Mouse (Mus musculus): ENCODE results near the gene Ttyh1.
A peak's percentile ranks its signal among the peaks of the same experiment; 100 is the strongest.

Gene Ttyh1

DNA sequence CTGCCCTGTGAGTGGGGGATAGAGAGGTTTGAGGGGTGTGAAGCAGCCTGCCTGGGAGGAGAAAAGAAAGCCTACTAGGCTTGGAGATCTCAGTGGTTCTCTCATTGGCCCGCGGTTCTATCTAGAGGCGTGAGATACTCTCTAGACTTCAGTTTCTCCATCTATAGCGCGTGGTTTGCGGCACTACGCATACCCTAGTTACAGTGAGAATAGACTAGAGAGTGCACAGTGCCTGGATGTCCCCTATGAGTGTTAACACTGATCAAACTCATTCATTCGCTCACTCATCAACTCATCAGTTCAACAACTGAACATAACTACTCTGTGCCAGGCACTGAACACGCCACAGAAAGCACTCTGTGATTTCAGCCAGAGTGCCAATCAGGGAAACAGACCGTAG, 3.6 kb downstream of the Ttyh1 start:
- no peak for DNase-seq (ENCODE audit: low spot score)

DNA sequence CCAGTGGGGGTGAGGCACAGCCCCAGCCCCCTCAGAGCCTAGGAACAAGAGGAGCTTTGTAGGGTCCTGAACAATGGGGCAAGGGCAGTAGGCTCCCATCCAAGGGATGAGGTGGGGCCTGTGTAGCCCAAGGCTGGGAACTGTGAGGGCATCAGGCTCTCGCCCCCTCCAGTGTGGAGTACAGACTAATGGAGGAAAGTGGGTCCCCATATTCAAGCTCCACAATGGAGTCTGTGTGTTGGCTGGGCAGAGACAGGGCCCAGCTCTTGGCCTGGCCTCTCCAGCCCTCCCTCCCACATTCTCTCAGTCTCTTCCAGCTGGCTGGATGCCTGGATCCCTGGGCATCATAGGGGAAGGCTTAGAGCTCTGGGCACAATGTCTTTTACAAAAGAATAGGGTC, 4.5 kb downstream of the Ttyh1 start:
- DNase-seq (ENCODE audit: low spot score) = no peak

DNA sequence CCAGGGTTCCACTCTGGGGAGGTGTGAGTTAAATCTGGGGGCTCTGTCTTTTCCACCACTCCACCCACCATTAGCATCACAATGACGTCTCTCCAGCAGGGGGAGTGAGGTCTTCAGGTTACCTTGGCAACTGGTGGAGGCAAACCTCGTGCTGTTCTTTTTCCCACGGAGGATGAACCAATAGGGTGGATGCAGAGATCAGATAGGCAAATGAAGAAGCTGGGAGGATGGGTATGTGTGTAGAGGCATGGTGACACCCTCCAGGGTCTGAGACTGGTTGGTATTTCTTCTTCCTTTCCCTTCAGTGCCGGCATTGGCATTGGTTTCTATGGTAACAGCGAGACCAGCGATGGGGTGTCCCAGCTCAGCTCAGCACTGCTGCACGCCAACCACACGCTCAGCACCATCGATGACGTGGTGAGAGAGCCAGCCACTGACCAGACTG, 5.1 kb downstream of the Ttyh1 start:
- peak; percentile 20 for DNase-seq (ENCODE audit: low spot score)

DNA sequence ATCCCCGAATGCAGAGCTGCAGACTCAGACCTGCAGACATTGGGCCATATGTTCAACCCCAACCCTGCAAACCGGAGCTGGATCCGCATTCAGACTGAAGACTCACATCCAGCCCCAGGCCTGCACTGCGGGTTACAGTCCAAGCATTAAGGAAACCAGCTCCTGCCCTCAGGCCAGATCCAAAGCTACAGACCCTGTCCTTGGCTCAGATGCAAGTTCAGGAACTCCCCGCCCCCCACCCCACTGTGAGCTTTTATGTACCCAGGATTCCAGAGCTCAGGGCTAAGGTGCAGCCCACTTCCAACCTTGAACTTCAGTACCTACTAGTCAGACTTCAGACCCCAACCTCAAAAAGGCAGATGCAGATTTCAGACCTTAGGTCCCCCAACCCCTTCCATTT, 5.6 kb downstream of the Ttyh1 start:
- DNase-seq (ENCODE audit: low spot score) = no peak

DNA sequence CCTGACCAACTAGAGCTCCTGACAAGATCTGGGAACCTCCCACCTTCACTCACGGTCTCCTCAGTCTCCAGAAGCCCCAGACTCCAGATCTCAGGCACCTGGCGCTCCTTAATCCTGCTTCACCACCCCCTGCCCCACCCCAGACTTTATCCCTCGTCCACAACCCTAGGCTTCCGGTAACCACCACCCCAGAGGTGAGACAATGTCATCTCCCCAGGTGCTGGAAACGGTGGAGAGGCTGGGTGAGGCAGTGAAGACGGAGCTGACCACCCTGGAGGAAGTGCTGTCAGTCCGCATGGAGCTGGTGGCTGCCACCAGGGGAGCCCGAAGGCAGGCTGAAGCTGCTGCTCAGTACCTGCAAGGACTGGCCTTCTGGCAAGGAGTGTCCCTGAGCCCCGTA, 6.1 kb downstream of the Ttyh1 start:
- DNase-seq (ENCODE audit: low spot score) = no peak

DNA sequence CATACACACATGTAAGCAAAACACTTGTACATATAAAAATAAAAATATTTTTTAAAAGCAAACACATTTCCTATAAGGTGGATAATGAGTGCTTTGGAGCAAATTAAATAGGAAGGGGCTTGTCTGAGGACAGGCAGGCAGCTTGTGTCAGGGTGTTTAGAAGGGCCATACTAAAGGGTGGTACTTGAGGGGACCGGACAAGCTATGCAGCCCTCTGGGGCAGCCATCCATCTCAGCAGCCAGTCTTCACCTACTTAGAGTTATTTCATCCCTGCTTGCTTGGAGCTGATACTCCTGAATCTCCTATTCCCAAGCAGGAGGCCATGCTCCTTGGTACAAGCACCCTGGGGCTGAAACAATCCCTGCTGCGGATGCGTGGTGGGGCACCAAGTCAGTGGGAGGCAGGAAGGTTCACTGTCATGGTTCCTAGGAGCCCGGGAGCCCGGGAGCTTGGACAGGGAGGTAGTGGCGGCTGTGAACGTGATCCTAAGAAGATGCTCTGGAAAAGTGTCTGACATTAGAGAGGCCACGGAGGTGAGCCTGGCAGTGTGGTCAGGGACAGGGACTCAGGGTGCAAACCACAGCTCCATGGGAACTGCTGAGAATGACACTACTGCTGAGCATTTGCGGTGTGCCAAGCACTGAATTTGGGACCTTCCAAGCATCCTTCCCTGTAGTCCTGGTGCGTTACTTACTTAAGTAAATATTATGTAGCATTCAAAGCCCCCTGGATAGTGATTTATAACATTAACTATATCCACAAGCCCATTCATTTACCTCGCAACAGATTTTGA, 8.0 kb downstream of the Ttyh1 start:
- no peak for DNase-seq (ENCODE audit: low spot score)

DNA sequence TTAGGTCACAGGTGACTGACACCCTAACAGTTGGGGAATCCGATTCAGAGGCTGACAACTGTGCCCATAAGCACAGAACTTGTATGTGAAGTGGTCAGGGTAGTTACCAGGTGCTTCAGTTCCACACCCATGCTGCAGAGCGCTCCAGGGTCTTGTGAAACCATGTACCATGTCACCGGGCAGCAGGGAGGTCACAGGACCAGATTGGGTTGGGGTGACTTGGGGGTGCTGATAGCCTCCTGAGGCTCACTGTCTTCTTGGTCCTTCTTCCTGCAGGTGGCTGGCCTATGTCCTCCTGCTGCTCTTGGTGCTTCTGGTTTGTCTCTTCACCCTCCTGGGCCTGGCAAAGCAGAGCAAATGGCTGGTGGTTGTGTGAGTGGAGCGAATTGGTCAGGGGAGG, 8.7 kb downstream of the Ttyh1 start:
- DNase-seq (ENCODE audit: low spot score) = no peak

DNA sequence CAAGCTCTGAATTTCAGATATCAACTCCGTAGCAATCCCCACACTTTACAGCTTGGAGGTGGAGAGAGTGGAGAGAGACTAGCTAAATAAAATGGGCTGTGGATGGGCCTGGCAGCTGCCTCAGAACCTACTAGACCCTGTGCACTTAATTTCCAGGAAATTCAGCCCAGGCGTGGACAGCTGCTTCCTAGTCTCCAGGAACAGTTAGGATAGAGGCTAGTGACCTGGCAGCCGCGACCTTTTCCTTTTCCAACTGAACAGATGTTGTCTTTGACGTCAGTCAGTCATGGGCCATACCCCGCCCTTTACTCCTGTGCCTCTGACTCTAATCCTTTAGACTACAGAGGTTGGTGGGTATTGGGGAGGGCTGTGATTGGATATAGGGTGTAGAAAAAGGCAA, 9.7 kb downstream of the Ttyh1 start:
- no peak for DNase-seq (ENCODE audit: low spot score)

DNA sequence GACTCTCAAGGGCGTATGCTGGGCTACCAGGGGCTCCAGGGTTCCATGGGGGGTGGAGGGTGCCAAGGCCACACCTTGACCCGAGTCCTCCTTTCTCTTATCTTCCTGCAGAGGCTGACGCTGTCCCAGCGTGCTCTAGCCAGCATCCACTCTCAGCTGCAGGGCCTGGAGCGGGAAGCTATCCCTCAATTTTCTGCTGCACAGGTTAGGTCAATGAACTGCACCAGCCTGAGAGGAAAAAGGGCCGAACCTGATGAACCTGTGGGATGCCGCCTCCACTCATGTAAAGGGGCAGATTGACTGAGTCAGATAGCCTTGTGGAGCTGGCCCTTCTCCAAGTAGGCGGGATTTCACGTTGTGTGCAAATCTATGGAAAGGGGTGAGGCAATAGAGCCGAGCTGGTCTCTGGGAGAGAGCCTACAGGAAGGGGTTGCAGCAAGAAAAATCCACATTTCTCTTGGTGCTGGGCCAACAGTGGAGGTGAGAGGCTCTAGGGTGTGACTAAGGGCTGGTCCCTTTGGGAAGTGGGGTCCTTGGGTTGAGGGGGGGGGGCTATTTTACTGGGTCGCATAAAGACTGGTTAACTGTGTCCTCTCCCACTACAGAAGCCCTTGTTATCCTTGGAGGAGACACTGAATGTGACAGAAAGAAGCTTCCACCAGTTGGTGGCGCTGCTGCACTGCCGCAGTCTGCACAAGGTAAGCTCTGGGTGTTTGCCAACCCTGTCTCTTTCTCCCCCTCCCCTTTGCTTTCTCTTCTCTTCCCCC, 11.7 kb downstream of the Ttyh1 start:
- DNase-seq (ENCODE audit: low spot score) = peak; percentile 63

DNA sequence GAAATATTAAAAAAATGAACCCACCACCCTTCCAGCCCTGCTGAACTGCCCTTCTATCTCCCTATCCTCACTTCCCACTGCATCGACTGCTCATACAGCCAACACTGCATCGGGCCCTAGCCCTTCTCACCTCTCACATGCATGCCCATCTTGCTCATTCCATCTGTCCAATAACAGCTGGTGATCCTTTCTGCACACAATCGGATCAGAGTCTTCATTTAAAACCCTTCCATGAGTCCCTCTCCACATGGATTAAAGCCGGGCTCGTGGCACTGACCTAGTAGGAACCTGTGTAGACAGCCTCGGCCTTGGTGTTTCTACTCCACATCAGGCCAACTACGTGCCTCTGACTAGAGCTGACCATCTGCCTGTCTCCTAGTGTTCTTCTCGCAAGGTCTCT, 12.8 kb downstream of the Ttyh1 start:
- no peak for DNase-seq (ENCODE audit: low spot score)

DNA sequence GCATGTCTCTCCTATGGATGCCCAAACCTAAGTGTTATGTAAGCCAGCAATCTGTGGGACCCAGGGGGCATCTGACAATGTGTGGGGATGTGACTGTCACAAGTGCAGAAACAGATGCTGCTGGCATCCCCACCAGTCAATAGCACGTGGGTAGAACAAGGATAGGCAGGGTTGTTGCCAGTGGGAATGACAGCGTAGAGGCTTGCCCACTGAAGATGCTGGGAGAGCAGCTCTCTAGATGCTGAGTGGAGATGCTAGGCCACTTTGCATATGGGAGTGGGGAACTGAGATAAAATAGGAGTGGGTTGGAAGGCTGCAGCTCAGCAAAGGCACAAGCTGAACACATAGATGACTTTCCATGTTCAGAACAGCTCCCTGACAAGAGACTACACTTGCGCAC, 13.4 kb downstream of the Ttyh1 start:
- no peak for DNase-seq (ENCODE audit: low spot score)

DNA sequence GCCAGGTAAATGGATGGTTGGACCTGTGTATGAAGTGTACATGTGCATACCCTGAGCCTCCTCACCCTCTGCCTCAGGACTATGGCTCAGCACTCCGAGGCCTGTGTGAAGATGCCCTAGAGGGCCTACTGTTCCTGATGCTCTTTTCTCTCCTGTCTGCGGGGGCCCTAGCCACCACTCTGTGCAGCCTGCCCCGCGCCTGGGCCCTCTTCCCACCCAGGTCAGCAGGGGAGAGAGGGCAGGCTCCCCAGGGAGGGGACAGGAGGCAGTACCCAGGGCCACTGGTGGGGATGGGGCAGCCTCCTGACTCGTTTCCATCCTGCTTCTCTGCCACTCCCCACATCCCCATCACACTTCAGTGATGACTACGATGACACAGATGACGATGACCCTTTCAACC, 13.8 kb downstream of the Ttyh1 start:
- DNase-seq (ENCODE audit: low spot score) = no peak

DNA sequence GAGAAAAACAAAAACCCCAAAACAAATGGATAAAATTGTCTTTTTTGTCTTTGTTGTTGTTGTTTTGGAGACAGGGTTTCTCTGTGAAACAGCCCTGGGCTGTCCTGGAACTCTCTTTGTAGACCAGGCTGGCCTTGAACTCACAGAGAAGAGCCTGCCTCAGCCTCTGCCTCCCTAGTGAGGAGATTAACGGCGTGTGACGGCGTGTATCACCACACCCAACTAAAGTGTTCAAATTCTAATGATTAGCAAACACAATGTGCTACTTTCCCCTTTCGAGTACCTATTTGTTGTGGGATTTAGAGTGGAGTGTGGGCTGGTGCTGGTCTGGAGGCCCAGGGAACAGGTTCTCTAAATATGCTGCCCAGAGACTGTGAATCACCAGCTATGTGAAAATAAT, 15.7 kb downstream of the Ttyh1 start:
- DNase-seq (ENCODE audit: low spot score) = no peak

DNA sequence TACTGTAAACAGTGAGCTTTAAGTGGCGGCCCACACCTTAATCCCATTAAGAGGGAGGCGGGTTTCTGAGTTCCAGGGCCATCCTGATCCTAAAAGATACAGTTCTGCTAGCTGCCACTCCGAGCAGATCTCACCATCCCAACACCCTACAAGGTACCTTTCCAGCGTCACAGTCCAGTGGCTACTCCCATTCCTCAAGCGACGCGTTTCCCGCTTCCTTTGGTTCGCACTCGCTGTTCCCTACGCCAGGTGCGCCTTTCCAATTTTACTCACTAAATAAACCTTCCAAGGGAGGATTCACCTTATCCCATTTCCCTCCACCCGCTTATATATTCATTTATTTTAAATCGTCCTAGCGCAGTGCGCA, 17.2 kb downstream of the Ttyh1 start:
- no peak for DNase-seq (ENCODE audit: low spot score)

DNA sequence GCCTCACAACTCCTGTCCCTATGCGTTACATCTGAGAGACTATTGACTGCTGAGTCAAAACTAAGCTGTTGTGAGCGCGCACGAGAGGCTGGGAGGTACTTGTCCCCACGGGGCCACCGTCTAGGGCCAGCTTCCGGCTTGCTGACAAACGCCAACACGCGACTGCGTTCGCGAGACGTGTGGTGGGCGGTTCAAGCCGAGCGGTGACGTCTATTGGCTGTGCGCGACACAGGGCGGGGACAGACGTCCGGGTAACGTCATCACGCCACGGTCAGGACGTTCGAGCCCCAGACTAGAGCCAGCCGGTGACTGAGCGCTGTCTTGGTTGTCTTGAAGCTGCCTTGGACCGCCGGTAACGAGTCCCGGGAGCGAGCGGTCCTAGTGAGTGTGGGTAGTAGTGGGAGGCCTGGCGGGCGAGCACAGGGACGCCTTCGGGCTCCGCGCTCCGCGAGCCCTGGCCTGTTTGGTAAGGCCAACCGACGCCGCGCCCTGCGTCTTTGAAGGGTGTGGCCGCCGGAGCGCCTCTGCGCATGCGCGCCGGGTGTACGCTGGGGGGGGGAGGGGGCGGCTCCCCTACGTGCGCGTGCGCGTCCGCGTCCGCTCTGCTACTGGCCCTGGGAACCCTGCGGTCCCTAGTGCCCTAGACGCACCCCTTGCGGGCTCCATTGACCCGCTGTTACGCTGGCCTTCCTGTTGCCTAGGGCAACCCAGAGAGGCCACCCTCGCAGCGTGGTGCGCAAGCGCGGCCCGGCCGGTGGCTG, 17.7 kb downstream of the Ttyh1 start, which contains the start of gene Leng8:
TSS of gene Leng8 (plus strand) at position 269 of the 761 bp plus-strand sequence.
- peak; percentile 98 for DNase-seq (ENCODE audit: low spot score)

DNA sequence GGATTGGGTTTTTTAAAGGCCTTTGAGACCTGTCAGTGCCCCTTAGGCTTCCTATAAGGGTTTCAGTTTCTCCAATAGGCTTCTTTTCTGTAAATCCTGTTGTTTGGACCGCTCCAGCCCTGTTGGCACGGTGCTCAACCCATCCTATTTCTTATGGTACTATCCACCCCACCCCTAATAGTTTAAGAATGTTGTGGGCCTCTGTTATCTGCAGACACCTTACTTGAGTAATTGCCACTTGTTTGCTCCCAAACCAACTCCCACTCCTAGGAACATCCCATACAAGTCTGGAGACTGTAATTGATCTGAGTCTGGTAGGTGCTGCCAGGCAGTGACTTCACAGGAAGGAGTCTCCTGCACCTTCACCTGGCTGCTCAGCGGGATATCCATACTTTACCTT, 18.5 kb downstream of the Ttyh1 start:
- no peak for DNase-seq (ENCODE audit: low spot score)

DNA sequence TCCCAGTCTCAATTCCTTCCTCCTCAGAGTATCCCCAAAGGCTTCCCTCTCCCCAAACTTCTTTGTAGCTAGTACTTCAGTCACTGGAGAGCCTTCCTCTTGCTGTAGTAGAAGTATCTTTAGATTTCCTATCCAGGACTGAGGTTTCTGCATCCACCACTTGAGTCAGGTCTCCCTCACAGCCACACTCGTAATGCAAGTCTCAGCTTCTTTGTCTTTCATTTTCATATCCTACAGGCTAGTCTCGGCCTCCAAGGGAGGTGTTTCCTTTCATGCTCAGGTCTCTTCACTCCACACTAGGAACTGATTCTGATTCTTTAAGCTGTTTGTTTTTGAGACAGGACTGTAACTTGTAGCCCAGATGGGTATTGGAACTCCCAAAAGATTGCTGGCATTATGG, 19.0 kb downstream of the Ttyh1 start:
- no peak for DNase-seq (ENCODE audit: low spot score)

DNA sequence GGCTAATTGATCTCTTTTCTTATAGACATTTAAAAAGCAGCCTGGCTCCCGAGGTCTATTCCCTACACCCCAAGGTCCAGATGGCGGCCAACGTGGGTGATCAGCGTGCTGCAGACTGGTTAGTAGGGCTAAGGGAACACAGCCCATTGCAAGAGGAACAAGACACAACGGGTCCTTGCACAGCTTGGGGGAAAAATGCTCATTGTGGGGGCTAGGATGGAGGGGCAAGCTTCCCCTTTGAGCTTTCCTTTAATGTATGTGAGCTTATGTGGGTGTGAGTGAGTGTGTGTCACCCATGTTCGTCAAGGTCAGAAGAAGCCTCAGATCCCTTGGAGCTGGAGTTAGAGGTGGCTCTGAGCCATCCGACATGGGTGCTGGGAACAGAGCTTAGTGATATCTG, 19.5 kb downstream of the Ttyh1 start:
- no peak for DNase-seq (ENCODE audit: low spot score)

DNA sequence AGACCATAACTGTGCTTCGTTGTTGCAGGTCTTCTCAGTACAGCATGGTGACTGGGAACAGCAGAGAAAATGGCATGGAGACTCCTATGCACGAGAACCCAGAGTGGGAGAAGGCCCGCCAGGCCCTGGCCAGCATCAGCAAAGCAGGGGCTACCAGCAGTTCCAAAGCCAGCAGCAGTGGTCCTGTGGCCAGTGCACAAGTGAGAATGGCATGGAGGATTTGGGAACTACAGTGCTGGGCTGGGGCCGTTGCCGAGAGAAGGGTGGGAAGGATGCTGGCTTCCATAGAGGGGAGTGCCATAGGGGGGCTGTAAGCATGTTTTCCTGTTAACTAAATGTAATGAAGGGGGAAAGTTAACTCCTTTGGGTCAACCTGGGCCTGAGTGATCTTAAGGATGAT, 20.2 kb downstream of the Ttyh1 start:
- DNase-seq (ENCODE audit: low spot score) = no peak

DNA sequence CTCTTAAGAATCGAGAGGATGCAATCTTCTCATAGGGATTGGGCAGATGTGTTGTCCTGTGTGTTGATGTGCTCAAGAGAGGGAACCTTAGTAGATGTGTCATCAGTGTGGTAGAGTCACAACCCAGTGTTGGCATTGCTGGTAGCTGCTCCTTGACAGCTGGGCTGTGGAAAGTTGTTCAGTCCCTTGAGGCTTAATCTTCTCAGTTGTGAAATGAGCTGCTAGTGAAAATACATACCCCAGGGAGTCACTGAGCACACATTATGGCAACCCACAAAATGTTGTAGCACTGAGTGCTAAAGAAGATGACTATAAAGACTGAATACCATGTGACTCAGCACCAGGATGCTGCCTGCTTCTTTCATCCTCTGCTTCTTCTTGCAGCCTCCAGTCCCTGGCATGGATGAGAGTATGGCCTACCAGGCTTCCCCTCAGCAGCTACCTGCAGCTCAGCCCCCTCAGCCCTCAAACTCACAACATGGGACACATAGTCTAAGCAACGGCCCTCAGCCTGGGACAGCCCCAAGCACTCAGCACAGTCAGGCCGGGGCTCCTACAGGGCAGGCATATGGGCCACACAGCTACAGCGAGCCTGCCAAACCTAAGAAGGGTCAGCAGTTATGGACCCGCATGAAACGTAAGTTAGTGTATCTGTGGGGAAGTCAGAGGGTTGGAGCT, 22.6 kb downstream of the Ttyh1 start:
- no peak for DNase-seq (ENCODE audit: low spot score)

DNA sequence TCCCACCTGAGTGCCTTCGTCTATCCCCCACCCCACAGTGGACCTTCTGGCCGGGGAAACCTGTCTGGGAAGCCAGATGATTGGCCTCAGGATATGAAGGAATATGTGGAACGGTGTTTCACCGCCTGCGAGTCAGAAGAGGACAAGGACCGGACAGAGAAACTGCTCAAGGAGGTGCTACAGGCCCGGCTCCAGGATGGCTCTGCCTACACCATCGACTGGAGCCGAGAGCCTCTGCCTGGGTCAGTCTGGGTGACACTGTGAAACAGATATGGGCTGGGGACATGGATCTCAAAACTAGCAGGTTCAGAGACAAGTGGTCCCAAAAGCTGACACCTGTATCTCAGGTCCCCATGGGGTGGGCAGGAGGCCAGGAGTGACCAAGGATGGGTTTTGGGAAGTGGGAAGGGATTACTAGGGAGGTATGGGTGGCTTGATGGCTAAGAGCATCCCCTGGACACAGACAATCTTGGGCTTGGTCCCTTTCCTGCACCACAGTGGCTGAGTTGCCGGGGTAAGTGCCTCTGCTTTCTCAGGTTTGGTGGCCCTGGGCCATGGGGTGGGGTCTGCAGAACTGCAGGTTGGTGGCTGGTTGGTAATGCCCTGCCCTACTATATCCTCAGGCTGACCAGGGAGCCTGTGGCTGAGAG, 23.7 kb downstream of the Ttyh1 start:
- DNase-seq (ENCODE audit: low spot score) = no peak

DNA sequence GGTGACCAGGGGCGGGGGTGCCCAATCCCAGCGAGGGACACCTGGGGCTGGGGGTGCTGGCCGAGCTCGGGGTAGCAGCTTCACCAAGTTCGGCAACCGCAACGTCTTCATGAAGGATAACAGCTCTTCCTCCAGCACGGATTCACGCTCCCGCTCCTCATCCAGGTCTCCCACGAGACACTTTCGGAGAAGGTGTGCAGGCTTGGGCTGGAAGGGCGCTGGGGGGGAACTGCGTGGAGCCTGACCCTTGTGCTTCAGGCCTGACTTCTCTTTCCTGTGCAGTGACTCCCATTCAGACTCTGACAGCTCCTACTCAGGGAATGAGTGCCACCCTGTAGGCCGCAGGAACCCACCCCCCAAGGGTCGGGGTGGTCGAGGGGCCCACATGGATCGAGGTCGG, 24.3 kb downstream of the Ttyh1 start:
- no peak for DNase-seq (ENCODE audit: low spot score)

All from spleen, adult 12 weeks (tissue).